Mouse (Mus musculus): ENCODE data around the gene Hspb8. TPM values are rescaled to one million over a fixed set of nuclear protein-coding genes. Genes with fewer than 3 reads are reported as not detected.

Gene Hspb8
- polyA plus RNA-seq, 1 experiment from 2014 or later = 3.4 TPM

DNA sequence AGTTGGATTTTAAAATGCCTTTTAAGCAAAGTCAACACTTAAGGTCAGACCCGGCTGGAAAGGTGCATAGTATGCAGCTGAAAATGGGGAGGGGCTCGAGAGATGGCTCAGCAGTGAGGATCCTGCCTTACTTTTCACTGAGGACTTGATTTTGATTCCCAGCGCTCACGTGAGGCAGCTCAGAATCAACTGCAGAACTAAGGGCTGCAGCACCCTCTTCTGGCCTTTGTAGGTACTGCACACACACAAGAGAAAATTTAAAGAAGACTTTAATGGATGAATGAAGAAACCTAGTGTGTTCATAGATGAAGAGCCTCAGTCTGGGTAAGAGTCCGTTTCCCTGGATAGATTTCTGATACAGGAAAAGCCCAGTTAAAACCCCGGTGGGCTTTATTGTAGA is 61.3 kb downstream of the Hspb8 start:
- no peak overlapping the region for H3K4me2 ChIP-seq (ENCODE audit: low read depth, low read length)
- no peak for ATAC-seq (ENCODE audit: low read depth)
- H3K9me3 ChIP-seq (ENCODE audit: control insufficient read depth, low read length) = no peaks in the 10 kb centered on the region; the same call in 1 of the 2 replicates
- no peak overlapping the region for H3K9ac ChIP-seq (replicated peaks; ENCODE audit: low read depth, low read length)
- WGBS = 77% methylated on average over 6 of the region's 6 CpGs
- no peak overlapping the region for H3K27ac ChIP-seq (ENCODE audit: low read depth, low read length)
- H3K4me1 ChIP-seq (ENCODE audit: control insufficient read depth, insufficient read depth, low read length) = no peaks in the 10 kb centered on the region
- no peaks in the 10 kb centered on the region for H3K36me3 ChIP-seq (ENCODE audit: control insufficient read depth, insufficient read depth, low read length)
- H3K27me3 ChIP-seq (ENCODE audit: control insufficient read depth, insufficient read depth, low read length) = no peaks in the 10 kb centered on the region
- H3K4me3 ChIP-seq (ENCODE audit: low read depth, low read length) = no peak overlapping the region

DNA sequence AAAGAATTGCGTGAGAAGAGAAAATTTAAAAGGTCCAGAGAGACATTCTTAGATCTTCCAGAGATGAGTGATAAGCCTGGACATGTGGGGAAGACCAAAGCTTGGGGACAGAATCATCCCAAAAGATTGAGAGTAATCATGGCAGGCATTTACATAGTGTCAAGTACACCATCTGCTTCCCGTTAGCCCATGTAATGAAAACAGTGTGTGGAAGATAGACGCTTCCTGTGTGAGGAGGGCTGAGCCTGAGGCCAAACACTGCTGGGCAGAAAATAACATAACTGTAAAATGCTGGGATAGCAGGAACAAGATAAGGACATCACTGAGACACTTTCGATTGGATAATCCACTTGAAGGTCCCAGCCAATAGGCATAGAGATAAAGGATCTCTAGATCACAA is 61.9 kb downstream of the Hspb8 start:
- H3K27me3 ChIP-seq (ENCODE audit: control insufficient read depth, insufficient read depth, low read length) = no peaks in the 10 kb centered on the region
- 68% methylated on average over 4 of the region's 4 CpGs for WGBS
- H3K9me3 ChIP-seq (ENCODE audit: control insufficient read depth, low read length) = no peaks in the 10 kb centered on the region; the same call in 1 of the 2 replicates
- no peak overlapping the region for H3K4me2 ChIP-seq (ENCODE audit: low read depth, low read length)
- H3K36me3 ChIP-seq (ENCODE audit: control insufficient read depth, insufficient read depth, low read length) = no peaks in the 10 kb centered on the region
- no peaks in the 10 kb centered on the region for H3K4me1 ChIP-seq (ENCODE audit: control insufficient read depth, insufficient read depth, low read length)
- ATAC-seq (ENCODE audit: low read depth) = no peak
- H3K9ac ChIP-seq (replicated peaks; ENCODE audit: low read depth, low read length) = no peak overlapping the region
- H3K27ac ChIP-seq (ENCODE audit: low read depth, low read length) = no peak overlapping the region
- no peak overlapping the region for H3K4me3 ChIP-seq (ENCODE audit: low read depth, low read length)

Other genes with a start within 250 kb of the Hspb8 start
- 1.2 and 1.7 TPM in 2 replicates for gene Ccdc60, start 133.9 kb downstream of the Hspb8 start, polyA plus RNA-seq (2014; fragmentation: Nextera tagmentation; extraction: Ambion mirVana)
- 20.8 and 22.9 TPM in 2 replicates for gene Srrm4, start 169.0 kb upstream of the Hspb8 start, polyA plus RNA-seq (2014; fragmentation: Nextera tagmentation; extraction: Ambion mirVana)

Data from neural tube, embryonic 14.5 days (tissue).